Mouse (Mus musculus): ENCODE results near the gene 2410004B18Rik. TPM values are rescaled to one million over a fixed set of nuclear protein-coding genes. Genes with fewer than 3 reads are reported as not detected.

Gene 2410004B18Rik
- polyA plus RNA-seq, 2 experiments: 31.2 to 47.8 TPM

DNA sequence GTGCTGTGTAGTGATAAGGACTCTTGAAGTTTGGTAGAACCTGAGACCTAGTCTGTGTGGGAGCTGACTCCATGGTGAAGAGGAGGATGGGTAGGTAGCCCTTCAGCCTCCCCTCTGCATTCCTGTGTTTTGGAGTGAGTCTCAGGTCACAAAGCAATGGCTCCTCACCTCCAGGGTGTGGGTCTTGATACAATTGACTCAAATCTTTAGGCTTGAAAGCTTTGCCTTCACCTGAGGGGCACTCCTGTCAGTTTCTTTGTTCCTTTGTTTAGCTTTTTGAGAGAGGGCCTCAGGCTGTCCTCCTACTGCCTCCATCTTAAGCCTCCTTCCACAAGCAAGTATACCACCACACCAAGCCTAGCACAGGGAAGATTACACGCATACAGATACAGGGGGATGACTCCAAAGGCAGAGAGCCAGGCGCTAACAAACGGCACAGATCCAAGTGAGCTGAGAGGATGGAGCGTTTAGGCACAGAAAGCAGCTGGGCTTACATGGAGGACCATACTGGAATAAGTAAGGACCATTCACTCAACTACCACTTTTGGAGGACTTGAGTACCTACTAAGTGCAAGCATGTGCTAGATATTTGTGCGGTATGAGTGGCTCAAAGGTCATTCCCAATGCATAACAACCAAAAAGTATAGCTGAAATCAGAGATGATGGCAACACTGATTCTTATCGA, 48.6 kb downstream of the 2410004B18Rik start:
- no peak for TF ChIP-seq POLR2A (IDR thresholded peaks at IDR 0.05; ENCODE audit: borderline replicate concordance, extremely low read depth, insufficient read depth, insufficient read length)
- H3K27ac ChIP-seq (replicated peaks; ENCODE audit: low read depth, low read length): no peak overlapping the region
- no peak overlapping the region for H3K4me3 ChIP-seq (replicated peaks; ENCODE audit: low read length)
- H3K9ac ChIP-seq (ENCODE audit: low read depth, low read length, severe bottlenecking): no peak overlapping the region
- 0 out of 2 replicates have a peak overlapping the region, but pooled peaks have one; percentile 94 for H3K4me2 ChIP-seq (replicated peaks; ENCODE audit: low read depth, low read length, severe bottlenecking)
- H3K27me3 ChIP-seq (ENCODE audit: control insufficient read depth, insufficient read depth, low read length): no peaks in the 10 kb centered on the region
- H3K36me3 ChIP-seq (ENCODE audit: control insufficient read depth, insufficient read depth, low read length): no peaks in the 10 kb centered on the region
- no peak for ATAC-seq (ENCODE audit: low FRiP score, low read depth)
- WGBS: 67% methylated on average over 6 of the region's 6 CpGs
- no peak for DNase-seq (ENCODE audit: low spot score)
- H3K4me1 ChIP-seq (ENCODE audit: control insufficient read depth, insufficient read depth, low read length): peaks cover 5% of the 10 kb centered on the region
- H3K9me3 ChIP-seq (ENCODE audit: control insufficient read depth, low read length): no peaks in the 10 kb centered on the region

DNA sequence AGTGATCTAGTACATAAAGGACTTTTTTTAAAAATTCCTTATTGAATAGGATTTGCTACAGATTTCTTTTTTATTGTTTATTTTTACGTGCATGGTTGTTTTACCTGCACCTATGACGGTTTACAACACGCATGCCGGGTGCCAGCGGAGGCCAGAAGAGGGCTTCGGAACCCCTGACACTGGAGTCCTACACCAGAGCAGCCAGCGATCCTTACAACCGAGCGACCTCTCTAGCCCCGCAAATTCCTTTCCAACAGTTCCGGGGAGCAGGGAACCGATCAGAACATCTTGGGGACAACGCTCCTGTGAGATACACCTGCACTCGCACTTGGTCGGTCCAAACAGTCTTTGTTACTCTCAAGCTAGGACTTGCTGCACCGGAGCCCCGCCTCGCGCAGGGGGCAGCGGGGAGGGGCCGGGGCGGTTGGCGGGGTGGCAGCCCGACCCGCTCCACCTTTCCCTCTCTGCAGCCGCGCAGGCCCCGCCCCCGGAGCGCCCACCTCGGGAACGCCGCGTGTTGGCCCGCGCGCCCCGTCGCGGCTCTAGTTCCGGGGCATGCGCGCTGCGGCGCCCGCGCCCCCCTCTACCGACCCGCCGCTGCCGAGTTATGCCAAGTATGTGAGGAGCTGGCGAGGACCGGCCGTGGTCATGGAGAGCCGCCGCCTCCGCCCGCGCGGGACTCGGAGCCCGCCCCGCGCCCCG, 49.6 kb downstream of the 2410004B18Rik start, which contains the start of gene Syde2:
Syde2 (plus strand) TSS at position 603 of the 702 bp plus-strand sequence.
- no peak for TF ChIP-seq POLR2A (IDR thresholded peaks at IDR 0.05; ENCODE audit: borderline replicate concordance, extremely low read depth, insufficient read depth, insufficient read length)
- ATAC-seq (ENCODE audit: low FRiP score, low read depth) (peak; percentile 90), DNase-seq (ENCODE audit: low spot score) (peak; percentile 81)
- no peaks in the 10 kb centered on the region for H3K27me3 ChIP-seq (ENCODE audit: control insufficient read depth, insufficient read depth, low read length)
- H3K27ac ChIP-seq (replicated peaks; ENCODE audit: low read depth, low read length): peak within 1 kb of the TSS; percentile 85
- H3K4me3 ChIP-seq (replicated peaks; ENCODE audit: low read length): peak within 1 kb of the TSS; percentile 76
- H3K36me3 ChIP-seq (ENCODE audit: control insufficient read depth, insufficient read depth, low read length): no peaks in the 10 kb centered on the region
- under 1% methylated on average over 42 of the region's 65 CpGs for WGBS
- peaks cover 12% of the 10 kb centered on the region for H3K4me1 ChIP-seq (ENCODE audit: control insufficient read depth, insufficient read depth, low read length)
- peak within 1 kb of the TSS; percentile 94 for H3K4me2 ChIP-seq (replicated peaks; ENCODE audit: low read depth, low read length, severe bottlenecking)
- H3K9ac ChIP-seq (ENCODE audit: low read depth, low read length, severe bottlenecking): peak within 1 kb of the TSS; percentile 77
- H3K9me3 ChIP-seq (ENCODE audit: control insufficient read depth, low read length): no peaks in the 10 kb centered on the region

DNA sequence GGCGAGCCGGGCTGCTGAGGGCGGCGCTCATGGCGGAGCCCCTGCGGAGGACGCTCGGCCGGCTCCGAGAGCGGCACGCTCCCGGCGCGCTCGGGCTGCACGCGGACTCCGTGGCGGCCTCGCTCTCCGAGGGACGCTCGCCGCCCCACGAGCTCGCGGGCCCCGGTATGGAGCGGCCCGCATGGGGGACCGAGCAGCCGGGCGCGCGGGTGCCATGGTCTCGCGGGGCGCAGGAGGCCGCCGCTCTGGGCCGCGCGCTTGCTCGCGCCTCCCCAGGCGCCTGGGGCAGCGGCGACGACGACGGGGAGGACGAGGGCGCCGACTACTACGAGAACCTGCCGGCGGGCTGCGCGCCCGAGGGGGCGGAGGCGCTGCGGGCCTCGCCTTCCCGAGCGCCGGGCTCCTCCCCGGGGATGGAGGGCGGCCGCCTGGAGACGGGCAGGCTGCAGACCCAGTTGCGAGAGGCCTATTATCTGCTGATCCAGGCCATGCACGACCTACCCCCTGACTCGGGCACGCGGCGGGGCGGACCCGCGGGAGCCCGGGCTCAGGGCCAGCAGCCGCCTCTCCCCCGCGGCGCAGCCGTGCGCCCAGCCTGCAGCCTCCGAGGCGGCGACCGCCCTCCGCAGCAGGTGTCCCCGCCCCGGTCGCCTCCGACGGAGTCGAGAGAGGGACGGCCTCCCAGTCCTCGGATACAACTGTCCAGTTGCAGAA, 50.3 kb downstream of the 2410004B18Rik start:
- TF ChIP-seq POLR2A (IDR thresholded peaks at IDR 0.05; ENCODE audit: borderline replicate concordance, extremely low read depth, insufficient read depth, insufficient read length): no peak
- no peaks in the 10 kb centered on the region for H3K36me3 ChIP-seq (ENCODE audit: control insufficient read depth, insufficient read depth, low read length)
- H3K9me3 ChIP-seq (ENCODE audit: control insufficient read depth, low read length): no peaks in the 10 kb centered on the region
- peak overlapping the region; percentile 76 for H3K4me3 ChIP-seq (replicated peaks; ENCODE audit: low read length)
- H3K27me3 ChIP-seq (ENCODE audit: control insufficient read depth, insufficient read depth, low read length): no peaks in the 10 kb centered on the region
- peak overlapping the region; percentile 94 for H3K4me2 ChIP-seq (replicated peaks; ENCODE audit: low read depth, low read length, severe bottlenecking)
- WGBS: under 1% methylated on average over 63 of the region's 101 CpGs
- peak overlapping the region; percentile 77 for H3K9ac ChIP-seq (ENCODE audit: low read depth, low read length, severe bottlenecking)
- H3K27ac ChIP-seq (replicated peaks; ENCODE audit: low read depth, low read length): peak overlapping the region; percentile 85
- DNase-seq (ENCODE audit: low spot score) (peak; percentile 42), ATAC-seq (ENCODE audit: low FRiP score, low read depth) (peak; percentile 64)
- H3K4me1 ChIP-seq (ENCODE audit: control insufficient read depth, insufficient read depth, low read length): peaks cover 19% of the 10 kb centered on the region

DNA sequence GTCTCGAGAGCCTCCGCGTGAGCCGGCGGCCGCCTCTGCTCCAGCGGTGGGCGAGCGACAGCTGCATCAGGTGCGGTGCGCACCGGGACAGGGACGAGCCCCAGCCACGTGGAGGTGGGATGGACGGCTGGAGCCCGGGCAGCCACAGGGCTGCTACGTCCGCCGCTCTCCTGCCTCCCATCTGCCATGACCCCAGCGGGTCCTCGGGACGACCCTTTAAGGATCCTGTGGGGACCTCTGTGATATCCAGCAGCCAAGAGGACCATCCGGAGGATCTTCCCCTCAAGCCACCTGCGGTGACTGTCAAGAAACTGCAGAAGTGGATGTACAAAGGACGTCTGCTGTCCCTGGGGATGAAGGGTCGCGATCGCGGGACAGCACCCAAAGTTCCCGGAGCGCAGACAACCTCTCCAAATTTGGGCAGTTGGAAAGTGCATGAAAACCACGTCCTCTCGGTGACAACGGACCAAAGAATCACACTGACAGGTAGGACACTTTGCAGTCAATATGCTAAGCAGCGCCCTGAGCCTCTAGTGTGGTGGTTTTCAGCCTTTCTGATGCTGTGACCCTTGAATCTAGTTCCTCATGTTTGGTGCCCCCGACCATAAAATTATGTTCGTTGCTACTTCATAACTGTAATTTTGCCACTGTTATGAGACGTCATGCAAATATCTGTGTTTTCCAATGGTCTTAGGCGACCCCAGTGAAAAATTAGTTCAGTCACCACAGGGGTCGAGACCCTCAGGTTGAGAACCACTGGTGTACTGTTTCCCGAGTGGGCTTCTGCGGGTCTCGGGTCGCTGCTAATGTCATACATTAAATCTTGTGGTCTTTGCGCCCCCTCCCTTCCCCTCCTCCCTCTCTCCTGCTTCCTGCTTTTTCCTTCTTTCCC, 51.1 kb downstream of the 2410004B18Rik start:
- H3K9ac ChIP-seq (ENCODE audit: low read depth, low read length, severe bottlenecking): peak overlapping the region; percentile 77
- H3K36me3 ChIP-seq (ENCODE audit: control insufficient read depth, insufficient read depth, low read length): no peaks in the 10 kb centered on the region
- peak overlapping the region; percentile 94 for H3K4me2 ChIP-seq (replicated peaks; ENCODE audit: low read depth, low read length, severe bottlenecking)
- H3K27me3 ChIP-seq (ENCODE audit: control insufficient read depth, insufficient read depth, low read length): no peaks in the 10 kb centered on the region
- ATAC-seq (ENCODE audit: low FRiP score, low read depth): no peak
- under 1% methylated on average over 45 of the region's 45 CpGs for WGBS
- no peak overlapping the region for H3K27ac ChIP-seq (replicated peaks; ENCODE audit: low read depth, low read length)
- no peak for TF ChIP-seq POLR2A (IDR thresholded peaks at IDR 0.05; ENCODE audit: borderline replicate concordance, extremely low read depth, insufficient read depth, insufficient read length)
- peaks cover 22% of the 10 kb centered on the region for H3K4me1 ChIP-seq (ENCODE audit: control insufficient read depth, insufficient read depth, low read length)
- H3K9me3 ChIP-seq (ENCODE audit: control insufficient read depth, low read length): no peaks in the 10 kb centered on the region
- peak overlapping the region; percentile 76 for H3K4me3 ChIP-seq (replicated peaks; ENCODE audit: low read length)
- DNase-seq (ENCODE audit: low spot score): no peak
